Mouse (Mus musculus) C2C12 (cell line): ENCODE results near the gene Gopc. TPM values are rescaled to one million over a fixed set of nuclear protein-coding genes. Genes with fewer than 3 reads are reported as not detected.

ENCODE experiments used
- H3K27me3 ChIP-seq: one replicate; pipeline ENCODE4 v1.6.1; 2011; ENCODE audit not compliant: control insufficient read depth, insufficient read depth, insufficient read length
- H3K36me3 ChIP-seq: one replicate; pipeline ENCODE4 v1.6.1; 2011; ENCODE audit not compliant: control insufficient read depth, insufficient read depth
- H3K4me3 ChIP-seq: one replicate; pipeline ENCODE4 v1.5.1; 2011; ENCODE audit warnings: mild to moderate bottlenecking, control low read depth; ENCODE audit not compliant: poor library complexity, insufficient read depth, severe bottlenecking
- H3K79me2 ChIP-seq: one replicate; pipeline ENCODE4 v1.6.1; 2011; ENCODE audit not compliant: control insufficient read depth, insufficient read depth
- H3K79me3 ChIP-seq: one replicate; pipeline ENCODE4 v1.6.1; 2011; ENCODE audit warnings: low read depth, control low read depth
- H3ac ChIP-seq: one replicate; pipeline ENCODE3; 2011; ENCODE audit warnings: low read depth; ENCODE audit not compliant: control insufficient read depth, insufficient read length
- CEBPB ChIP-seq: IDR thresholded peaks from one replicate; pipeline ENCODE4 v1.6.1; 2011; ENCODE audit warnings: low read depth, mild to moderate bottlenecking, control low read depth, moderate library complexity
- CTCF ChIP-seq: IDR thresholded peaks from one replicate; pipeline ENCODE4 v1.5.1; 2011; ENCODE audit not compliant: control insufficient read depth, insufficient read depth, insufficient read length
- FOSL1 ChIP-seq: IDR thresholded peaks from one replicate; pipeline ENCODE4 v1.8.0; 2011; ENCODE audit warnings: mild to moderate bottlenecking, low read length; ENCODE audit not compliant: poor library complexity, insufficient read depth, severe bottlenecking
- MAX ChIP-seq: IDR thresholded peaks from one replicate; pipeline ENCODE4 v1.6.1; 2011; ENCODE audit warnings: mild to moderate bottlenecking, control low read depth
- MYOD1 ChIP-seq: IDR thresholded peaks from one replicate; pipeline ENCODE4 v1.6.1; 2011; ENCODE audit warnings: low read depth; ENCODE audit not compliant: control insufficient read depth, insufficient read length
- MYOG ChIP-seq: IDR thresholded peaks from one replicate; pipeline ENCODE4 v1.6.1; 2011; ENCODE audit not compliant: control insufficient read depth, insufficient read length; ENCODE audit errors: extremely low read depth
- USF1 ChIP-seq: IDR thresholded peaks from one replicate; pipeline ENCODE4 v1.6.1; 2011; ENCODE audit warnings: low read depth, mild to moderate bottlenecking, control low read depth, moderate library complexity
- polyA plus RNA-seq: library from polyadenylated mRNA; unstranded; fragments of >200 nt; fragmentation: generic; extraction: Trizol; gene quantifications from one replicate; pipeline ENCODE4 v1.2.1, GENCODE M21; 2012; ENCODE audit warnings: missing spikeins

Gene Gopc
- polyA plus RNA-seq, 1 experiment = 5.9 TPM

GRCm38 (mm10) chr10:52383522-52383921, 1.6 kb upstream of the Gopc start:
- peaks cover 27% of the 10 kb centered on the region for H3K79me3 ChIP-seq
- H3K27me3 ChIP-seq = no peaks in the 10 kb centered on the region
- no peak overlapping the region for H3K4me3 ChIP-seq
- no peak overlapping the region for H3ac ChIP-seq
- H3K79me2 ChIP-seq = peaks cover 33% of the 10 kb centered on the region
- TF ChIP-seq CEBPB (no peak), FOSL1 (no peak), USF1 (no peak), CTCF (no peak), MAX (no peak), MYOD1 (no peak), MYOG (no peak)
- no peaks in the 10 kb centered on the region for H3K36me3 ChIP-seq

GRCm38 (mm10) chr10:52383022-52383421, 1.1 kb upstream of the Gopc start:
- TF ChIP-seq MAX (no peak), FOSL1 (no peak), MYOG (no peak), CEBPB (no peak), CTCF (no peak), MYOD1 (no peak), USF1 (no peak)
- Histone ChIP-seq H3K36me3 (no peaks in the 10 kb centered on the region), H3K79me3 (peaks cover 31% of the 10 kb centered on the region), H3K27me3 (no peaks in the 10 kb centered on the region), H3K4me3 (no peak overlapping the region), H3K79me2 (peaks cover 38% of the 10 kb centered on the region), H3ac (peak overlapping the region; percentile 6)

- Histone ChIP-seq H3K36me3 (no peaks in the 10 kb centered on the region), H3K79me3 (peaks cover 44% of the 10 kb centered on the region), H3ac (peak overlapping the region; percentile 71), H3K79me2 (peaks cover 54% of the 10 kb centered on the region), H3K4me3 (peak overlapping the region; percentile 74), H3K27me3 (no peaks in the 10 kb centered on the region)
- TF ChIP-seq CEBPB (no peak), USF1 (no peak), FOSL1 (no peak), CTCF (no peak), MYOD1 (no peak)
Measured at GRCm38 (mm10) chr10:52381321-52381801, 563 bp downstream of the Gopc start.

GRCm38 (mm10) chr10:52377813-52378212, 4.1 kb downstream of the Gopc start:
- H3K36me3 ChIP-seq = no peaks in the 10 kb centered on the region
- H3ac ChIP-seq = no peak overlapping the region
- H3K79me2 ChIP-seq = peaks cover 88% of the 10 kb centered on the region
- no peak overlapping the region for H3K4me3 ChIP-seq
- TF ChIP-seq MYOD1 (no peak), MYOG (no peak)
- H3K79me3 ChIP-seq = peaks cover 67% of the 10 kb centered on the region
- H3K27me3 ChIP-seq = no peaks in the 10 kb centered on the region

- Histone ChIP-seq H3K36me3 (no peaks in the 10 kb centered on the region), H3K79me2 (peaks cover 98% of the 10 kb centered on the region), H3K79me3 (peaks cover 71% of the 10 kb centered on the region), H3K4me3 (no peak overlapping the region), H3K27me3 (no peaks in the 10 kb centered on the region), H3ac (no peak overlapping the region)
- TF ChIP-seq USF1 (no peak), FOSL1 (no peak), MYOD1 (no peak), MYOG (no peak), CTCF (no peak), MAX (no peak), CEBPB (no peak)
Measured at GRCm38 (mm10) chr10:52376422-52376821, 5.5 kb downstream of the Gopc start.

- TF ChIP-seq USF1 (no peak), CTCF (no peak), MAX (no peak), FOSL1 (no peak), MYOG (no peak), CEBPB (no peak), MYOD1 (no peak)
- Histone ChIP-seq H3K36me3 (no peaks in the 10 kb centered on the region), H3K79me2 (peaks cover 88% of the 10 kb centered on the region)
Measured at GRCm38 (mm10) chr10:52374651-52375050, 7.3 kb downstream of the Gopc start.

More at GRCm38 (mm10) chr10:52374651-52375050, 7.3 kb downstream of the Gopc start:
- H3K4me3 ChIP-seq = no peak overlapping the region
- no peak overlapping the region for H3ac ChIP-seq
- H3K79me3 ChIP-seq = peaks cover 60% of the 10 kb centered on the region
- no peaks in the 10 kb centered on the region for H3K27me3 ChIP-seq
